Mouse (Mus musculus) hindbrain, postnatal 0 days (tissue): ENCODE measurements at regions not wholly inside any gene's neighbourhood (a gene's known extent, or its start where the extent isn't known, plus 50 kb on each side); places are given as distances from the start of the nearest gene placed in this dataset.

Experiments
- ATAC-seq: fragments of 200-750 bp; cut with Nextera tagmentation; 2 replicates; pipeline ENCODE4 v1.8.0; 2017; ENCODE audit warnings: mild to moderate bottlenecking, moderate TSS enrichment, moderate library complexity
- DNase-seq: peaks from one replicate; pipeline ENCODE4 v3.0.0-alpha.2; 2015; ENCODE audit warnings: low spot score
- H3K27ac ChIP-seq: fragments of 300-500 bp; sonication (generic); 2 replicates; pipeline ENCODE4 v1.5.1; 2014; ENCODE audit warnings: mild to moderate bottlenecking
- H3K27me3 ChIP-seq: fragments of 300-500 bp; sonication (generic); 2 replicates; pipeline ENCODE4 v1.6.1; 2014; ENCODE audit warnings: low read length, mixed read lengths; ENCODE audit not compliant: insufficient read depth
- H3K36me3 ChIP-seq: fragments of 300-500 bp; sonication (generic); 2 replicates; pipeline ENCODE4 v1.6.1; 2014; ENCODE audit warnings: low read length, mixed read lengths; ENCODE audit not compliant: insufficient read depth
- H3K4me1 ChIP-seq: fragments of 300-500 bp; sonication (generic); 2 replicates; pipeline ENCODE4 v1.6.1; 2014; ENCODE audit warnings: antibody characterized with exemption, low read length, mixed read lengths; ENCODE audit not compliant: insufficient read depth
- H3K4me2 ChIP-seq: fragments of 300-500 bp; sonication (generic); 2 replicates; pipeline ENCODE4 v1.6.1; 2014; ENCODE audit warnings: low read depth, mild to moderate bottlenecking, low read length, moderate library complexity, mixed read lengths
- H3K4me3 ChIP-seq: fragments of 300-500 bp; sonication (generic); 2 replicates; pipeline ENCODE4 v1.5.1; 2014; ENCODE audit warnings: low read length
- H3K9ac ChIP-seq: fragments of 300-500 bp; sonication (generic); replicated peaks from 2 replicates; pipeline ENCODE4 v1.6.1; 2014; ENCODE audit warnings: mild to moderate bottlenecking, low read length, moderate library complexity, mixed read lengths
- H3K9me3 ChIP-seq: fragments of 300-500 bp; sonication (generic); 2 replicates; pipeline ENCODE4 v1.6.1; 2016; ENCODE audit warnings: low read length, mixed read lengths
- CTCF ChIP-seq: IDR thresholded peaks from 2 replicates; pipeline ENCODE4 v1.5.1; 2016; ENCODE audit warnings: antibody characterized with exemption, control low read depth, low read depth
- WGBS: fragments of 180-500 bp; shearing (Covaris S2); extraction: QIAGEN DNeasy Blood & Tissue Kit; methylation state at CpG from one replicate; pipeline ENCODE4 v1.1.7; 2014; 5-methylcytosine and 5-hydroxymethylcytosine counted together

GRCm38 (mm10) chr8:7994905-7995304, 666.1 kb downstream of the Efnb2 start:
- Histone ChIP-seq H3K36me3 (no peaks in the 10 kb centered on the region), H3K9ac (no peak overlapping the region), H3K4me1 (no peaks in the 10 kb centered on the region), H3K4me3 (no peak overlapping the region), H3K9me3 (no peaks in the 10 kb centered on the region), H3K27me3 (no peaks in the 10 kb centered on the region), H3K27ac (no peak overlapping the region), H3K4me2 (no peak overlapping the region)
- no peak for TF ChIP-seq CTCF
- 61% methylated on average over 2 of the region's 2 CpGs for WGBS
- no peak for ATAC-seq
- no peak for DNase-seq

GRCm38 (mm10) chr8:7988820-7989219, 672.2 kb downstream of the Efnb2 start:
- no peak overlapping the region for H3K4me3 ChIP-seq
- H3K4me1 ChIP-seq, result no peaks in the 10 kb centered on the region
- TF ChIP-seq CTCF, result no peak
- no peaks in the 10 kb centered on the region for H3K27me3 ChIP-seq
- H3K9ac ChIP-seq, result no peak overlapping the region
- no peak overlapping the region for H3K27ac ChIP-seq
- no peak for ATAC-seq
- H3K9me3 ChIP-seq, result no peaks in the 10 kb centered on the region
- no peak overlapping the region for H3K4me2 ChIP-seq
- peak; percentile 18 for DNase-seq
- 62% methylated on average over 3 of the region's 3 CpGs for WGBS
- no peaks in the 10 kb centered on the region for H3K36me3 ChIP-seq

GRCm38 (mm10) chr8:7977020-7977419, 684.0 kb downstream of the Efnb2 start:
- no peak for TF ChIP-seq CTCF
- no peaks in the 10 kb centered on the region for H3K9me3 ChIP-seq
- no peak for DNase-seq

GRCm38 (mm10) chr8:7973791-7974190, 687.3 kb downstream of the Efnb2 start:
- Histone ChIP-seq H3K4me3 (no peak overlapping the region), H3K4me1 (no peaks in the 10 kb centered on the region), H3K36me3 (no peaks in the 10 kb centered on the region), H3K9me3 (no peaks in the 10 kb centered on the region), H3K4me2 (no peak overlapping the region), H3K27me3 (no peaks in the 10 kb centered on the region), H3K27ac (no peak overlapping the region), H3K9ac (no peak overlapping the region)
- DNase-seq (no peak), ATAC-seq (no peak)
- TF ChIP-seq CTCF, result no peak
- WGBS, result 75% methylated on average over 4 of the region's 4 CpGs

More at GRCm38 (mm10) chr8:7977020-7977419, 684.0 kb downstream of the Efnb2 start:
- H3K36me3 ChIP-seq, result no peaks in the 10 kb centered on the region
- H3K27me3 ChIP-seq, result no peaks in the 10 kb centered on the region
- no peak overlapping the region for H3K9ac ChIP-seq
- H3K4me1 ChIP-seq, result no peaks in the 10 kb centered on the region
- no peak overlapping the region for H3K4me3 ChIP-seq
- WGBS, result 64% methylated on average over 6 of the region's 6 CpGs
- no peak for ATAC-seq
- no peak overlapping the region for H3K27ac ChIP-seq
- H3K4me2 ChIP-seq, result no peak overlapping the region

- no peaks in the 10 kb centered on the region for H3K27me3 ChIP-seq
- 63% methylated on average over 2 of the region's 2 CpGs for WGBS
- ATAC-seq, result no peak
- H3K4me3 ChIP-seq, result no peak overlapping the region
- no peak for DNase-seq
- no peaks in the 10 kb centered on the region for H3K36me3 ChIP-seq
- H3K27ac ChIP-seq, result no peak overlapping the region
- H3K4me2 ChIP-seq, result no peak overlapping the region
- no peaks in the 10 kb centered on the region for H3K4me1 ChIP-seq
- H3K9ac ChIP-seq, result no peak overlapping the region
- no peaks in the 10 kb centered on the region for H3K9me3 ChIP-seq
- TF ChIP-seq CTCF, result no peak
Observed at GRCm38 (mm10) chr8:7964276-7964675, 696.8 kb downstream of the Efnb2 start.

GRCm38 (mm10) chr8:7956745-7957144, 704.3 kb downstream of the Efnb2 start:
- no peak for ATAC-seq
- H3K27ac ChIP-seq, result no peak overlapping the region

GRCm38 (mm10) chr8:7954851-7955250, 706.2 kb downstream of the Efnb2 start:
- ATAC-seq (no peak), DNase-seq (no peak)
- Histone ChIP-seq H3K27ac (no peak overlapping the region), H3K9me3 (no peaks in the 10 kb centered on the region), H3K36me3 (no peaks in the 10 kb centered on the region), H3K4me1 (no peaks in the 10 kb centered on the region), H3K27me3 (no peaks in the 10 kb centered on the region), H3K4me2 (no peak overlapping the region), H3K9ac (no peak overlapping the region), H3K4me3 (no peak overlapping the region)
- TF ChIP-seq CTCF, result no peak
- whole genome bisulfite sequencing, result 85% methylated on average over 3 of the region's 3 CpGs

More at GRCm38 (mm10) chr8:7956745-7957144, 704.3 kb downstream of the Efnb2 start:
- Histone ChIP-seq H3K9me3 (no peaks in the 10 kb centered on the region), H3K4me3 (no peak overlapping the region), H3K36me3 (no peaks in the 10 kb centered on the region), H3K4me1 (no peaks in the 10 kb centered on the region), H3K9ac (no peak overlapping the region), H3K4me2 (no peak overlapping the region), H3K27me3 (no peaks in the 10 kb centered on the region)
- DNase-seq, result no peak
- TF ChIP-seq CTCF, result no peak
